Mouse (Mus musculus) neural tube, embryonic 15.5 days (tissue): ENCODE measurements at regions not wholly inside any gene's neighbourhood (a gene's known extent, or its start where the extent isn't known, plus 50 kb on each side); places are given as distances from the start of the nearest gene placed in this dataset.

ENCODE experiments used
- ATAC-seq: fragments of 200-750 bp; cut with Nextera tagmentation; 2 replicates; pipeline ENCODE4 v1.8.0; 2017; ENCODE audit warnings: mild to moderate bottlenecking, moderate TSS enrichment, moderate library complexity; ENCODE audit not compliant: low FRiP score
- H3K27ac ChIP-seq: fragments of 300-500 bp; sonication (generic); replicated peaks from 2 replicates; pipeline ENCODE4 v1.5.1; 2015; ENCODE audit warnings: mild to moderate bottlenecking, inconsistent platforms
- H3K27me3 ChIP-seq: fragments of 300-500 bp; sonication (generic); replicated peaks from 2 replicates; pipeline ENCODE4 v1.6.1; 2015; ENCODE audit warnings: inconsistent platforms
- H3K36me3 ChIP-seq: fragments of 300-500 bp; sonication (generic); 2 replicates; pipeline ENCODE4 v1.6.1; 2015; ENCODE audit warnings: inconsistent platforms
- H3K4me1 ChIP-seq: fragments of 300-500 bp; sonication (generic); 2 replicates; pipeline ENCODE4 v1.6.1; 2015; ENCODE audit warnings: inconsistent platforms
- H3K4me2 ChIP-seq: fragments of 300-500 bp; sonication (generic); 2 replicates; pipeline ENCODE4 v1.6.1; 2015; ENCODE audit warnings: inconsistent platforms, mild to moderate bottlenecking, moderate library complexity
- H3K4me3 ChIP-seq: fragments of 300-500 bp; sonication (generic); replicated peaks from 2 replicates; pipeline ENCODE4 v1.5.1; 2015; ENCODE audit warnings: mild to moderate bottlenecking, inconsistent platforms
- H3K9ac ChIP-seq: fragments of 300-500 bp; sonication (generic); replicated peaks from 2 replicates; pipeline ENCODE4 v1.6.1; 2015; ENCODE audit warnings: mild to moderate bottlenecking, inconsistent platforms
- H3K9me3 ChIP-seq: fragments of 300-500 bp; sonication (generic); replicated peaks from 2 replicates; pipeline ENCODE4 v1.6.1; 2016; ENCODE audit warnings: inconsistent platforms
- WGBS: fragments of 180-500 bp; shearing (Covaris S2); methylation state at CpG from one replicate; pipeline ENCODE4 v1.1.7; 2015; ENCODE audit warnings: mixed read lengths; 5-methylcytosine and 5-hydroxymethylcytosine counted together

DNA sequence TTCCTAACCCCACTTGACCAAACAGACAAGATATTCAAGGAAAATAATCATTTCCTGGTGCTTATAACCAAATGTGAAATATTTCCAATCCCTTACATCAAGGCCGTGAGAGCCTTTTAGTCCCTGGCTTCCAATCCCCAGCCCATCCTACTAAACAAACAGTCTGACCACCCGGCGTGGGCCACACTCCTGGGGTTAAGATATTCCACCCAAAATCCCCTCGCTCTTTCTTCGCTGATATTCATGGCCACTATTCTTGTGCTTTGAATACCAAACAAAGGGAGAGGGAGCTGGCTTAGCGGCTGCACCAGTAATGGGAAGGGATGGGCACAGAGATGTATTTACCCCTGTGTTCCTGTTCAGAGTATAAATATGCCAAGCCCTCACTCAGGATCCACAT is 139.4 kb downstream of the Foxa2 start:
- H3K4me2 ChIP-seq, result no peak overlapping the region
- H3K4me3 ChIP-seq, result no peak overlapping the region
- H3K9ac ChIP-seq, result no peak overlapping the region
- peaks cover 79% of the 10 kb centered on the region for H3K27me3 ChIP-seq
- no peak for ATAC-seq
- WGBS, result 16% methylated on average over 6 of the region's 6 CpGs
- H3K36me3 ChIP-seq, result no peaks in the 10 kb centered on the region
- H3K27ac ChIP-seq, result no peak overlapping the region
- peaks cover 10% of the 10 kb centered on the region; the same call in 1 of the 2 replicates for H3K4me1 ChIP-seq
- no peaks in the 10 kb centered on the region for H3K9me3 ChIP-seq

DNA sequence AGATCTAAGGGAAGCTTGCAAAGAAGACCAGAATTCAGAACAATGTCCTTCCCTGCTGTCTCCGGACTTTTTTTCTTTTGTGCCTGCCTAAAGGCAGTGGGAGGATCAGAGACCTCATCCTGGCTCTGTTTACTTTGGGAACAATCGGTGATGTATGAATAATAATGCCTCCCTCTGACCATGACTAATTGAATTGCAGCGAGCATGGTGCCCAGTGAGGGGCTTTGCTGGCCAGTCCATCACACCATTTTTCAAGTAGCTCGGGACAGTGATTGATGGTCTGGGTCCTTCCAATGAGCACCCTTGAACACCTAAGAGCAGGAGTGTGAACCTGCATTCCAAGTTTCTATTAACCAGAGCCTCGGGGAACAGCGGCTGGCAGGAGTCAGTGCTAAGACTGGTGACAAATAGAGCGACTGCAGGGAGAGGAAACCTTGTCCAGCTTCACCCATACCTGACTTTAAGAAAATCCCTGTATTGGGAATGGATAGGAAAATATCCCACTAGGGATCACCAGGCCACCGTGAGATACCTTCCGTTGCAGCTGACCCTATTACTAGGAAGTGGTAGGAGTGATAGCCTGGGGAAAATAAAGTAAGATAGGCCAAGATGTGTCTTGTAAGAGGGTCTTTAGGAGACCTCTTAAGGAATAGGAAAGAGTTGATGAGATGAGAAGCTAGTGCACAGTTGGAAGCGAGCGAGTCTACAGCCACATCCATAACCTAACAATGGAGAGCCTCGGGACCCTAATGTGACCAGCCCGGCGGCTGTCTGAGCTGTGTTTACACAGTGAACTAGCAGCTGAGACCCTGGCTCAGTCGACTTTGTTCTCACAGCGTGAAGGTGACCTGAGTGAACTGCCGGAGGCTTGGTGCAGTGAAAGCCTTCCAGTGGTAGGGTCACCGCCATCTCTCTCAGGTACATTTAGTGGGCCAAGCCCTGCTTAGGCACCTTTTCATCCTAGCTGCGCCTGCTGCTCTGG is 140.7 kb downstream of the Foxa2 start:
- H3K4me2 ChIP-seq, result no peak overlapping the region
- H3K4me3 ChIP-seq, result no peak overlapping the region
- H3K36me3 ChIP-seq, result no peaks in the 10 kb centered on the region
- ATAC-seq, result no peak; the same call in 1 of the 2 replicates
- WGBS, result 7% methylated on average over 19 of the region's 19 CpGs
- no peak overlapping the region for H3K27ac ChIP-seq
- peaks cover 10% of the 10 kb centered on the region; the same call in 1 of the 2 replicates for H3K4me1 ChIP-seq
- H3K9me3 ChIP-seq, result no peaks in the 10 kb centered on the region
- H3K9ac ChIP-seq, result no peak overlapping the region
- peaks cover 77% of the 10 kb centered on the region for H3K27me3 ChIP-seq

- WGBS, result 7% methylated on average over 3 of the region's 3 CpGs
- no peak overlapping the region for H3K4me2 ChIP-seq
Observed at GRCm38 (mm10) chr2:147905118-147905517, 141.7 kb downstream of the Foxa2 start.

GRCm38 (mm10) chr2:147899236-147899635 is 147.5 kb downstream of the Foxa2 start:
- Histone ChIP-seq H3K9me3 (no peaks in the 10 kb centered on the region), H3K36me3 (no peaks in the 10 kb centered on the region), H3K4me2 (no peak overlapping the region), H3K4me1 (no peaks in the 10 kb centered on the region), H3K27ac (no peak overlapping the region), H3K9ac (no peak overlapping the region), H3K27me3 (peaks cover 67% of the 10 kb centered on the region), H3K4me3 (no peak overlapping the region)
- no peak for ATAC-seq
- WGBS, result 81% methylated on average over 1 of the region's 1 CpGs

More at GRCm38 (mm10) chr2:147905118-147905517, 141.7 kb downstream of the Foxa2 start:
- H3K27ac ChIP-seq, result no peak overlapping the region
- no peak overlapping the region for H3K9ac ChIP-seq
- no peaks in the 10 kb centered on the region for H3K36me3 ChIP-seq
- peaks cover 10% of the 10 kb centered on the region; the same call in 1 of the 2 replicates for H3K4me1 ChIP-seq
- peaks cover 79% of the 10 kb centered on the region for H3K27me3 ChIP-seq
- no peak overlapping the region for H3K4me3 ChIP-seq
- H3K9me3 ChIP-seq, result no peaks in the 10 kb centered on the region
- no peak for ATAC-seq

DNA sequence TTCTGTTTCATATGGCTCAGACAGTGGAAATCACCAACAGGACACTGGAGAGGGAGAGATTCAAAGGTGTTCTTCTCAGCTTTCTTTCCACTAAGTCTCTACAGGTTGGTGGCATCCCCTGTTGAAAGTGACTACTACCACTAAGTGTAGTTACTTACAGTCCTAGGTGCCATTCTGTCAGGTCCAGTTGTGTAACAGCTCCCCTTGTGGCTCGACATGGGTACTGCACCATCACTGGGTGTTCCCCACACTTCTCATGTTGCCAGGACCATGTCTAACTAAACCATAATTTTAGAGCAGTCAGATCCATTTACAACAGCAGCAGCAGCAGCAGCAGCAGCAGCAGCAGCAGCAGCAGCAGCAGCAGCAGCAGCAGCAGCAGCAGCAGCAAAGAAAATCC is 151.1 kb downstream of the Foxa2 start:
- no peak for ATAC-seq
- Histone ChIP-seq H3K4me3 (no peak overlapping the region), H3K9me3 (no peaks in the 10 kb centered on the region), H3K36me3 (no peaks in the 10 kb centered on the region), H3K4me2 (no peak overlapping the region), H3K27me3 (peaks cover 46% of the 10 kb centered on the region), H3K4me1 (no peaks in the 10 kb centered on the region), H3K27ac (no peak overlapping the region), H3K9ac (no peak overlapping the region)
- 0% methylated on average over 1 of the region's 1 CpGs for WGBS

DNA sequence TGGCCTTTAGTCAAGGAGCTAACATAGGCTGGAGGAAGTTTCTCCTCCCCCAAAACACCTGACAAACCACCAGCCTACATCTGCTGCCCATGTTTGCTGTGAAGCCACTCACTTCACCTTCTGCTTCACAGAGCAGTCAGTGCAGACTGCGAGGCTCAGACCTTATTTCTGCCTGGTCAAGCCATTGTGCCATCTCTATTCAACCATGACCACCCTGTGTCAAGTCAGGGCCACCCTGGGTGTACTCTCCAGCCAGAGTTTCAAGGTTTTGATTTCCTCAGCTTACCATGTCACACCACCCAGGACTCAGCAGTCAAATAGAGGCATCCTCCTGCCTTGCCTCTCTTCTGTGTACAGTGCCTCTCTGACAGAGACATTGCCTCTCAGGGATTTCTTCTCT is 152.6 kb downstream of the Foxa2 start:
- Histone ChIP-seq H3K27ac (no peak overlapping the region), H3K9ac (no peak overlapping the region), H3K36me3 (no peaks in the 10 kb centered on the region), H3K4me3 (no peak overlapping the region), H3K27me3 (peaks cover 36% of the 10 kb centered on the region), H3K4me1 (no peaks in the 10 kb centered on the region), H3K9me3 (no peaks in the 10 kb centered on the region), H3K4me2 (no peak overlapping the region)
- 34% methylated on average over 1 of the region's 1 CpGs for WGBS
- no peak for ATAC-seq

DNA sequence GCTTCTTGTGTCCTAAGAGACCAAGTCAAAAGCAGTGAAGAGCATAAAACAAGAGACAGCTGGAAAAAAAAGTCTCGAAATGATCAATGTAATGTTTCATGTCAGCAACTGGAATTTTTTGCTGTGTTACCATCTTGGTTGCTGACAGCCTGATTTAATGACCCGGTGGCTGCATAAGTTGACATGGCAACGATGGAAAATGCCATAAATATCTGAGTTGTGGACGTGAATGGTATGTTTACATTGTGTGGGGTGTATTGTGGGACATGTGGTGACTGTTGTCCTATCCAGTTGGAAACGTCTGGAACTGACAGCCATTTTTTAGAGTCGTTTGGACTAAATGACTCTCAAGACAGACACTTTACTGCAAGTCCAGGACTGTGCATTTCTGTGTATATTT is 160.6 kb downstream of the Foxa2 start:
- Histone ChIP-seq H3K4me2 (no peak overlapping the region), H3K36me3 (no peaks in the 10 kb centered on the region), H3K9me3 (no peaks in the 10 kb centered on the region), H3K4me1 (no peaks in the 10 kb centered on the region), H3K4me3 (no peak overlapping the region), H3K27me3 (peaks cover 4% of the 10 kb centered on the region; the same call in 1 of the 2 replicates), H3K27ac (no peak overlapping the region), H3K9ac (no peak overlapping the region)
- ATAC-seq, result no peak
- WGBS, result 20% methylated on average over 6 of the region's 6 CpGs

DNA sequence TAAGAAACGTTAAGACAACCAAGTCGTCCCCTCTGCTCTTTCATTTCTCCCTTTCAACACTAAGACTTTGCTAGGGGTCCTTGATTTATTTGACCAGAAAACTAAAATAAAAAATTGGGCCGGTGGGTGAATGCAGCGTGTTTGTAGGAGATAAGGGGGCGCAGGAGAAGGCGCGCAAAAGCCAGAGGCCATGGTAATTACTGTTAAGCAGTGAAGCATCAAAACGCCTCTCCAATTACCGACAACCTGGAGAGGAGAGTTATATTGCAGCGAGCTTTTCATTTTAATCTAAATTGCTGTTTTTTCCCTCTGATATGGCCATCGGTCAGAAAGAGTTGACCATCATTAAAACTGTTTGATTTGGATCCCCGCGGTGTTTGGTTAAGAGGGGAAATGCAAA is 168.9 kb downstream of the Foxa2 start:
- Histone ChIP-seq H3K36me3 (no peaks in the 10 kb centered on the region), H3K9ac (no peak overlapping the region), H3K9me3 (no peaks in the 10 kb centered on the region), H3K27ac (no peak overlapping the region), H3K27me3 (peaks cover 26% of the 10 kb centered on the region), H3K4me2 (peak overlapping the region; percentile 70), H3K4me3 (no peak overlapping the region), H3K4me1 (peaks cover 23% of the 10 kb centered on the region)
- 5% methylated on average over 13 of the region's 13 CpGs for WGBS
- no peak for ATAC-seq

DNA sequence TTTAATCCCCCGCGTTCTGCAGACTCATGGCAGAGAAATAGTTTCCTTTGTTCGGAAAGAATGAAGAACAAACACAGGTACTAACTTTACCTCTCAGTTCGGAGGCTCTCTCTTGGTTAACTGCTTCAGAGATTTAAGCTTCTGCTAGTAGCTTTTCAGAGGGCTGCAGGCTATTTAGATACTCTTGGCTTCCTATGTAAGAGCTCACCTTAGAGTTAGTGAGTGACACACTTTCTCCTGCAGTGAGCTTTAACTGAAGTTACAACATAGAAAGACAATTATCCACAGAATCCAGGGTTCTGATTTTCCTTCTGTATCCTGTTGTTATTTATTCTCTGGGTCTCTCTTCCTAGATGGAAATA is 169.2 kb downstream of the Foxa2 start:
- Histone ChIP-seq H3K4me1 (peaks cover 23% of the 10 kb centered on the region), H3K27ac (no peak overlapping the region), H3K4me3 (peak overlapping the region; percentile 39), H3K36me3 (no peaks in the 10 kb centered on the region), H3K9me3 (no peaks in the 10 kb centered on the region), H3K27me3 (peaks cover 26% of the 10 kb centered on the region), H3K4me2 (peak overlapping the region; percentile 70), H3K9ac (0 out of 2 replicates have a peak overlapping the region, but pooled peaks have one; percentile 30)
- 6% methylated on average over 4 of the region's 4 CpGs for WGBS
- no peak for ATAC-seq

DNA sequence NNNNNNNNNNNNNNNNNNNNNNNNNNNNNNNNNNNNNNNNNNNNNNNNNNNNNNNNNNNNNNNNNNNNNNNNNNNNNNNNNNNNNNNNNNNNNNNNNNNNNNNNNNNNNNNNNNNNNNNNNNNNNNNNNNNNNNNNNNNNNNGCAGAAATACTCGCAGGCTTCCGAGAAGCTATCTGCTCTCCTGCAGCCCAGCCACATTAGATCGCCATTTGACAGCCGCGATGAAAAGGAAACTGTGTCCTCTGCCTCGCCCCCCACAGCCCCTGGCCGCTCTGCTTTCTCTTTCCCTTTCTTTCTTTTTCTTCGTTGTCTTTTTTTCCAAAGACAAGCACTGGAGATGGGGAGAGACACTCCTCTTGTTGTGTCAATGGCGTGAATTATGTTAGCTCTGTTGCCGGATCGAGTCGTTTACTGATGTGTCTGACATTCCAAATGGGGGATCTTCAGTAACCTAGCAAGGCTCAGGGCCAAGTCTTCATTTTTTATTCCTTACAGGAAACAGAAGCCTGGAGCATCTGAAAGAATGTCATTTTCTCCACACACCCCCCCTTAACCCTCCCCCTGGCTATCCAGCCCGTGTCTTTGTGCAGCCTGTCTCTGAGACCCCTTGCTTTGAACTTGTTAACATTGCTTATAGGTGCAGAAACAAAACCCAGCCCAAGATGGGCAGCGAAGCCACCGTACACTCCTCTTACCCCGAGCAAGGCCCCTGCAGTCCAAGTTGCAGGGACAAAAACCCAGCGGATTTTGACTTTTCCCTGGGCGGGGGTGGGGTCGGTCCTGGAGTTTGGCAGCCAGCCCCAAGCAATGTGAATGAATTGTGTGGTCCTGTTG is 169.8 kb downstream of the Foxa2 start:
- peak; percentile 76; the same call in 1 of the 2 replicates for ATAC-seq
- H3K27ac ChIP-seq, result no peak overlapping the region; the same call in 1 of the 2 replicates
- H3K27me3 ChIP-seq, result peaks cover 29% of the 10 kb centered on the region
- peak overlapping the region; percentile 70 for H3K4me2 ChIP-seq
- H3K36me3 ChIP-seq, result no peaks in the 10 kb centered on the region
- H3K9ac ChIP-seq, result peak overlapping the region; percentile 30; the same call in 1 of the 2 replicates
- WGBS, result 2% methylated on average over 19 of the region's 19 CpGs
- peak overlapping the region; percentile 39 for H3K4me3 ChIP-seq
- peaks cover 23% of the 10 kb centered on the region for H3K4me1 ChIP-seq
- H3K9me3 ChIP-seq, result no peaks in the 10 kb centered on the region

DNA sequence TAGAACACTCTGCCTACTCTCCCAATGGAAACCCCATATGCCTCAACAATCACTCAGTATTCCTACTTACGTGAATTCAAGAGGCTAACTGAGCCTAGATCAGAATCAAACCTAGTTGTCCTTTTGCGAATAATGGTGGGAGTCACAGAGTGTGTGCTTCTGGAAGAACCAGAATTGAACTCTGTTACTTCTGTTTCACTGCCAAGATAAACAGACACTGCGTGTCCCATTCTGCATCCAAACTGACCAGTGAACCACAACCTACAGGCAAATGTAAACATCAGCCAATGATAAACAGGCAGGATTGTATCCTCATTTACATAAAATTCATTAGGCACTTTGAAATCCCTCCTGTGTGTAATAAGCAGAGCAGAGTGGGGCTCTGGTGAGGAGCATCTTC is 173.8 kb downstream of the Foxa2 start:
- whole genome bisulfite sequencing, result 88% methylated on average over 3 of the region's 3 CpGs
- H3K27me3 ChIP-seq, result peaks cover 15% of the 10 kb centered on the region; the same call in 1 of the 2 replicates

More for the DNA sequence above, 173.8 kb downstream of the Foxa2 start:
- Histone ChIP-seq H3K4me3 (no peak overlapping the region), H3K9me3 (no peaks in the 10 kb centered on the region), H3K4me2 (no peak overlapping the region), H3K36me3 (no peaks in the 10 kb centered on the region), H3K9ac (no peak overlapping the region), H3K4me1 (peaks cover 22% of the 10 kb centered on the region), H3K27ac (no peak overlapping the region)
- no peak for ATAC-seq
